Mouse (Mus musculus) heart, embryonic 11.5 days (tissue): Measurements from ENCODE around the gene Ube2s. TPM values are rescaled to one million over a fixed set of nuclear protein-coding genes. Genes with fewer than 3 reads are reported as not detected.
A peak's percentile ranks its signal among the peaks of the same experiment; 100 is the strongest.

Experiments
- ATAC-seq: fragments of 200-750 bp; cut with Nextera tagmentation; replicated peaks from 2 replicates; pipeline ENCODE4 v1.8.0; 2017; ENCODE audit warnings: moderate library complexity; ENCODE audit not compliant: insufficient number of reproducible peaks, low FRiP score, low TSS enrichment
- H3K27ac ChIP-seq: fragments of 300-500 bp; sonication (generic); 2 replicates; pipeline ENCODE4 v1.5.1; 2014; ENCODE audit warnings: mild to moderate bottlenecking, low read depth, low read length
- H3K27me3 ChIP-seq: fragments of 300-500 bp; sonication (generic); 2 replicates; pipeline ENCODE4 v1.6.1; 2014; ENCODE audit warnings: mild to moderate bottlenecking, low read length, mixed read lengths; ENCODE audit not compliant: control insufficient read depth, insufficient read depth
- H3K36me3 ChIP-seq: fragments of 300-500 bp; sonication (generic); 2 replicates; pipeline ENCODE4 v1.6.1; 2014; ENCODE audit warnings: mild to moderate bottlenecking, low read length, moderate library complexity, mixed read lengths; ENCODE audit not compliant: control insufficient read depth, insufficient read depth
- H3K4me1 ChIP-seq: fragments of 300-500 bp; sonication (generic); 2 replicates; pipeline ENCODE4 v1.6.1; 2014; ENCODE audit warnings: low read length; ENCODE audit not compliant: control insufficient read depth, insufficient read depth
- H3K4me2 ChIP-seq: fragments of 300-500 bp; sonication (generic); 2 replicates; pipeline ENCODE4 v1.6.1; 2014; ENCODE audit warnings: mild to moderate bottlenecking, moderate library complexity
- H3K4me3 ChIP-seq: fragments of 300-500 bp; sonication (generic); 2 replicates; pipeline ENCODE4 v1.5.1; 2014; ENCODE audit warnings: low read depth, low read length
- H3K9ac ChIP-seq: fragments of 300-500 bp; sonication (generic); 2 replicates; pipeline ENCODE4 v1.6.1; 2014; ENCODE audit warnings: mild to moderate bottlenecking, low read depth, low read length, moderate library complexity
- H3K9me3 ChIP-seq: fragments of 300-500 bp; sonication (generic); replicated peaks from 2 replicates; pipeline ENCODE4 v1.6.1; 2016; ENCODE audit warnings: low read length; ENCODE audit not compliant: control insufficient read depth
- WGBS: fragments of 180-500 bp; shearing (Covaris S2); extraction: QIAGEN DNeasy Blood & Tissue Kit; methylation state at CpG from one replicate; pipeline ENCODE4 v1.1.7; 2014; ENCODE audit not compliant: insufficient replicate concordance; 5-methylcytosine and 5-hydroxymethylcytosine counted together
- polyA plus RNA-seq: library from polyadenylated mRNA; unstranded; fragments of >200 nt; fragmentation: Nextera tagmentation; extraction: Ambion mirVana; gene quantifications from 2 replicates; pipeline ENCODE4 v1.2.1, GENCODE M21; 2014

Ube2s gene
- polyA plus RNA-seq, 1 experiment from 2014 or later: 378 TPM

DNA sequence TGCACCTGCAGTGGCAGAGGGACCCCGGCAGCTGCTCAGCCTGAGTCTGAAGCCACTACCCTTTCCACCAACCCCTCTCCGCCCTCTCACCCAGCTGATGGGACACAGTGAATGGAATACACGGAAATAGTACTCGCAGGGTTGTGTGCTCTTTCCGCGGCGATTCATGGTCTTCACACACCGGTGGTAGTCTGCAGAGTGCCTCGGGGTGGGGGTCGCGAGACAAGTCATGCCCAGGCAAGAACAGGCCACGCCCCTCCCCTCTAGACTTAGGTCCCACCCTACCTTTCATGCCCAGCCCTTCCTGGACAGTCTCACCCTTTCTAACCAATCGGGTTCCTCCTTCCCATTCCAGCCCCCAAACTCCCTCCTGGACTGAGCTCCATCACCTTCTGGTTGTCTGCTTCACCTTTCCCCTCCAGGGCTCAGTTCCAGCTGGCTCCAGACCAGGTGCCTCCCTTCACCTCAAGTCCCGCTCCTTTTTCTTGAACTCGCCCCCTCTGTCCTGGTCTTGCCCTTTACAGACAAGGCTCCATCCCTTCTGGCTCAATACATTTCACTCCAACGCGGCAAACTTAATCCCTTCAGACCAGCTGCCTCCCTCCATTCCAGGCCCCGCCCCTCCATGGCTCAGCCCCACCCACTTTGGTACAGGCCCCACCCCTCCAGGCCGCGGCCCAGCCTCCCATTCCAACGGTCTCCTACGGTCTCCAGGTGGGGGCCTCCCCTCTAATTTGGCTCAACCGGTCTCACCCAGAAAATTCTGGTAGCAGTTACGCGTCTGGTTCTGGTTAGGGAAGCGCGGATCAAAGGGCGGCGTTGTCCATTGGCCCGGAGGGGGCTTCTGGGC lies 60.2 kb downstream of the Ube2s start:
- ATAC-seq: peak; percentile 83
- WGBS: 2% methylated on average over 30 of the region's 30 CpGs
- Histone ChIP-seq H3K9me3 (no peaks in the 10 kb centered on the region), H3K27me3 (no peaks in the 10 kb centered on the region), H3K9ac (peak overlapping the region; percentile 60), H3K36me3 (no peaks in the 10 kb centered on the region), H3K4me2 (peak overlapping the region; percentile 68), H3K27ac (no peak overlapping the region), H3K4me3 (peak overlapping the region; percentile 43), H3K4me1 (peaks cover 12% of the 10 kb centered on the region)

DNA sequence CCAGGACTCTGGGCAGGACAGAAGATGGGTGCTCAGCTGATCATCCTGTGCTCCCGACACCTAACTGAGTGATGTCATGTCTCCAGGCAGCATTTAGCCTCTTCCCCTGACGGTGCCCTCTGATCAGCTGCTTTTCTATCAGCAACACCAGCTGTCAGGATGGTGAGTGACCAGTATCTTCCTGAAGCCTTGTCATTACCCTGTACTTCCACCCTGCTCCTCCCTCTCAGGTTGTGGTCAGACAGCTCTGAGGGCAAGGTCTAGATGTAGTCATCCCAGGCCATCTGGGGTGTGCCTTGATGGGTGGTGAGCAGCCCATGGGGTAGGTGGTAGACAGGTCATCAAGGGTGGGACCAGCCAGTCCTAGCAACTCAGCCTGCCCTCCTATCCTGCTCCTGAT lies 63.2 kb downstream of the Ube2s start:
- Histone ChIP-seq H3K4me3 (no peak overlapping the region), H3K36me3 (peaks cover 9% of the 10 kb centered on the region), H3K9ac (no peak overlapping the region), H3K4me1 (peaks cover 12% of the 10 kb centered on the region), H3K9me3 (no peaks in the 10 kb centered on the region), H3K27me3 (no peaks in the 10 kb centered on the region), H3K4me2 (no peak overlapping the region), H3K27ac (peak overlapping the region; percentile 57)
- peak; percentile 55 for ATAC-seq
- WGBS: 51% methylated on average over 2 of the region's 2 CpGs

DNA sequence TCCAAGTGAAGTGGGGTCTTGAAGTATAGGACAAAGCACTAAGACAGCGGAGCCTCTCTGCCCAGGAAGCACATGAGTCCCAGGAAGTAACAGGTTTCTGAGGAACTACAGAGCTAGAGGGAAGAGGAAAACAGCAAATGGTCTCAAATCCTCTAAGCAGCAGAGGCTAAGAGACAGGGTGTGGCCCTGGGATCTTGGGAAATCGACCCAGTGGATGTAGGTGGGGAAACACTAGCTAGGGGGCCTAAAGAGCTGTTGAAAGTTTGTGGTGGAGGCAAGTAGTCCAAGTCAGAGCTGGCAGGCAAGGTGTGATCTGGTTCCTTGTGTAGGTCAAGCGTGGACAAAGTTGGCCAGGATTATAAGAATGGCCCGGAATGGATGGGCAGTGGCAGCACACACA lies 64.1 kb downstream of the Ube2s start:
- no peaks in the 10 kb centered on the region for H3K27me3 ChIP-seq
- no peak overlapping the region for H3K9ac ChIP-seq
- peak overlapping the region; percentile 80 for H3K27ac ChIP-seq
- peaks cover 13% of the 10 kb centered on the region for H3K4me1 ChIP-seq
- H3K4me2 ChIP-seq: no peak overlapping the region
- ATAC-seq: no peak
- 70% methylated on average over 4 of the region's 4 CpGs for WGBS
- H3K36me3 ChIP-seq: peaks cover 9% of the 10 kb centered on the region
- H3K9me3 ChIP-seq: no peaks in the 10 kb centered on the region
- H3K4me3 ChIP-seq: no peak overlapping the region

DNA sequence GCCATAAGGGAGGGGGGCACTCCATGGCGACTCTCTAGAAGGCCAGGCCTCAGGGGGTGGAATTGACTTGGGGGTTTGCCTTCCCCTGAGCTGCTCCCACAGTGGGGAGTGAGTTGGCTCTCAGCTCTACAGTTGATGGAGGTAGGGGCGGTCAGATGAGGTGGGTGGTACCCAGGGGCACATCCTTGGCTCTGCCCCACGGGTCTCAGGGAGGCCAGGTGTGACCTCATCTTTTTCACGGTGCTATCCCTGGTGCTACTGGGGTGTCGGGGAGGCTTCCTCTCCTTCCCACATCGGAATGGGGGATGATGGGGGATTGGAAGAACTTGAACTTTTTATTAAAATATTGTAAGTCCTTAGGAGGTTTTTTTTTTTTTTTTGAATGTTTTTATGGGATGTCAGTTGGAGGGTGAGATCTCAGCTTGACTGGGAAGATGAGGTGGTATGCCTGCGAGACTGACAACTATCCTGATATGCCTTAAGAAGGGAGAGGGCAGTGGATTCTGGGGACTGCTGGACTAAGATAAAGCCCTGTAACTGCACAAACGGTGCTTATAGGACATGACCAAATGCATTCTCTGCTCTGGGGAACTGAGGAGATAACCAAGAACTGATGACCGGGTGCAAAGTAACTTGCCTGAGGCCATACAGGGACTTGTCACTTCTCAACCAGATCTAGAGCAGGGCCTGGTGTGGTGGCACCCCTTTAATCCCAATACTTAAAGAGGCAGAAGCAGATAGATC lies 65.1 kb downstream of the Ube2s start:
- 49% methylated on average over 9 of the region's 9 CpGs for WGBS
- Histone ChIP-seq H3K9ac (no peak overlapping the region), H3K27ac (peak overlapping the region; percentile 80), H3K4me3 (no peak overlapping the region), H3K9me3 (no peaks in the 10 kb centered on the region), H3K27me3 (no peaks in the 10 kb centered on the region), H3K4me1 (peaks cover 18% of the 10 kb centered on the region), H3K36me3 (peaks cover 13% of the 10 kb centered on the region), H3K4me2 (0 out of 2 replicates have a peak overlapping the region, but pooled peaks have one; percentile 20)
- ATAC-seq: 0 out of 2 replicates have a peak, but pooled peaks have one; percentile 13

DNA sequence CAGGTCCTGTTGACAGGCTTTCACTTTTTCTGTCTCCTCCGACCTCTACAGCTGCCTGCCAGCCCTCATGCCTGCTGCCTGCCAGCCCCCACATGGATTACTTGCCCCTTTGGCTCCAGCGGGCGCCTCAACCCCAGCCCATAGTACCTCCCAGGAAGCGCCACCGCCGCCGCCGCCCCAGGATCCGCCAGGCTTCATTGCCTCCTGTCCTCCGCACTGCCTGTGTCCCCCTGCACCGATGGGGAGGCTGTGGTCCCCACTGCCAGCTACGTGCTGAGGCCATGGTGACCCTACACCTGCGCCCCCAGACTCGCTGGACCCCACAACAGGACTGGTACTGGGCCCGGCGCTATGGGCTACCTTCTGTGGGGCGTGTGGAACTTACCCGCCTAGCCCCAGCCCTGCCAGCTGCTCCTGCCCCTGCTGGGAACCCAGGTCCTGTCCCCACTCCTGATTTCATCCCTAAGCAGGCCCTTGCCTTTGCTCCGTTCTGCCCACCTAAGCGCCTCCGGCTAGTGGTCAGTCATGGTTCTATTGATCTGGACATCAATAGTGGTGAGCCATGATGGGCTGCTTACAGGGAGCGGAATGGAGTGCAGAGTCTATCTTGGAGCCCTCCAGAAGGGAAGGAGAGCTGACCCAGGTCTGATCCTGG lies 65.9 kb downstream of the Ube2s start:
- 78% methylated on average over 20 of the region's 22 CpGs for WGBS

DNA sequence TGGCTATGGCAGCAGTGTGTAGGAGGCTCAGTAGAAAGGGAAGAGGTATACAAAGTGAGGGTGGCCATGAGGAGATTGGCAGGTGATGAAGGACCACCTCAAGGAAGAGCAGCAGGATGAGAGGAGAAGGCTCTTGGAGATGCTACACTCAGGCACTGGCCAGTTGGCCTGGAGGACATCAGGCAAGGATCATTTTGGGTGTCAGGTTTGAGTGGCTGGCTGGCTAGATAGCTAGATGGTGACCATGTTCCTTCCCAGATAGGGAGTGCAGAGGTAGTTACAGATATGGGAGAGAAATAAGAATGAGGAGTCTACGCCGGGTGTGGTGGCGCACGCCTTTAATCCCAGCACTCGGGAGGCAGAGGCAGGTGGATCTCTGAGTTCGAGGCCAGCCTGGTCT lies 67.5 kb downstream of the Ube2s start:
- WGBS: 85% methylated on average over 5 of the region's 6 CpGs
- H3K36me3 ChIP-seq: peaks cover 13% of the 10 kb centered on the region
- H3K27me3 ChIP-seq: no peaks in the 10 kb centered on the region
- no peak overlapping the region for H3K4me3 ChIP-seq
- no peak overlapping the region for H3K9ac ChIP-seq
- ATAC-seq: no peak
- H3K27ac ChIP-seq: no peak overlapping the region
- no peaks in the 10 kb centered on the region for H3K9me3 ChIP-seq
- H3K4me1 ChIP-seq: peaks cover 20% of the 10 kb centered on the region
- no peak overlapping the region for H3K4me2 ChIP-seq

More for the DNA sequence above, 65.9 kb downstream of the Ube2s start:
- peaks cover 13% of the 10 kb centered on the region for H3K36me3 ChIP-seq
- H3K4me3 ChIP-seq: no peak overlapping the region
- no peaks in the 10 kb centered on the region for H3K9me3 ChIP-seq
- H3K9ac ChIP-seq: no peak overlapping the region
- 0 out of 2 replicates have a peak overlapping the region, but pooled peaks have one; percentile 20 for H3K4me2 ChIP-seq
- peaks cover 18% of the 10 kb centered on the region for H3K4me1 ChIP-seq
- 0 out of 2 replicates have a peak overlapping the region, but pooled peaks have one; percentile 71 for H3K27ac ChIP-seq
- no peak for ATAC-seq
- no peaks in the 10 kb centered on the region for H3K27me3 ChIP-seq

Other genes starting within 250 kb of the Ube2s start
- not detected in 2 replicates for gene Ptprh, start 208.5 kb downstream of the Ube2s start, polyA plus RNA-seq
- gene Tmem86b, start 181.2 kb downstream of the Ube2s start, polyA plus RNA-seq: 3.8 and 4.6 TPM in 2 replicates
- gene Ppp6r1, start 153.6 kb downstream of the Ube2s start, polyA plus RNA-seq: 3.2 and 7.0 TPM in 2 replicates
- 81.5 and 83.7 TPM in 2 replicates for gene Hspbp1, start 127.5 kb downstream of the Ube2s start, polyA plus RNA-seq
- 1.7 TPM in 2 replicates for gene Brsk1, start 122.0 kb downstream of the Ube2s start, polyA plus RNA-seq
- not detected in 2 replicates for gene Tmem150b, start 87.3 kb downstream of the Ube2s start, polyA plus RNA-seq
- gene Kmt5c, start 72.5 kb downstream of the Ube2s start, polyA plus RNA-seq: 58.6 and 63.5 TPM in 2 replicates
- gene Cox6b2, start 59.5 kb downstream of the Ube2s start, polyA plus RNA-seq: 32.9 and 42.4 TPM in 2 replicates
- not detected in 2 replicates for gene Fam71e2, start 41.3 kb downstream of the Ube2s start, polyA plus RNA-seq
- not detected in 2 replicates for gene Il11, start 29.7 kb downstream of the Ube2s start, polyA plus RNA-seq
- not detected in 2 replicates for gene Tmem190, start 29.7 kb downstream of the Ube2s start, polyA plus RNA-seq
- gene Tmem238, start 22.9 kb downstream of the Ube2s start, polyA plus RNA-seq: 2.2 and 2.4 TPM in 2 replicates
- gene Rpl28, start 19.7 kb downstream of the Ube2s start, polyA plus RNA-seq: 143 and 156 TPM in 2 replicates
- 0.09 TPM in 1 of 2 replicates, not detected in the other for gene Shisa7, start 32.1 kb upstream of the Ube2s start, polyA plus RNA-seq
- gene Isoc2b, start 57.7 kb upstream of the Ube2s start, polyA plus RNA-seq: 2.9 and 3.3 TPM in 2 replicates
- gene Isoc2a, start 64.6 kb upstream of the Ube2s start, polyA plus RNA-seq: 0.59 and 1.1 TPM in 2 replicates
- gene Gm36210, start 93.9 kb upstream of the Ube2s start, polyA plus RNA-seq: 0.17 and 0.20 TPM in 2 replicates
- gene Zfp628, start 102.6 kb upstream of the Ube2s start, polyA plus RNA-seq: 2.6 and 2.8 TPM in 2 replicates
- 4.7 and 5.0 TPM in 2 replicates for gene Nat14, start 109.4 kb upstream of the Ube2s start, polyA plus RNA-seq
- gene Ssc5d, start 113.2 kb upstream of the Ube2s start, polyA plus RNA-seq: 0.53 and 1.1 TPM in 2 replicates
- 3.3 and 5.4 TPM in 2 replicates for gene Sbk2, start 151.8 kb upstream of the Ube2s start, polyA plus RNA-seq
- gene Sbk3, start 158.6 kb upstream of the Ube2s start, polyA plus RNA-seq: 0.44 and 0.49 TPM in 2 replicates
- 32.5 and 38.8 TPM in 2 replicates for gene Zfp579, start 183.6 kb upstream of the Ube2s start, polyA plus RNA-seq
- gene Zfp524, start 201.8 kb upstream of the Ube2s start, polyA plus RNA-seq: 10.2 and 11.0 TPM in 2 replicates
- gene Fiz1, start 202.1 kb upstream of the Ube2s start, polyA plus RNA-seq: 25.5 and 25.9 TPM in 2 replicates
- 0.89 TPM in 1 of 2 replicates, not detected in the other for gene Gm44973, start 202.9 kb upstream of the Ube2s start, polyA plus RNA-seq
- gene Zfp865, start 207.8 kb upstream of the Ube2s start, polyA plus RNA-seq: 3.4 and 5.5 TPM in 2 replicates
- 1.5 and 2.9 TPM in 2 replicates for gene Ccdc106, start 208.0 kb upstream of the Ube2s start, polyA plus RNA-seq
- not detected in 2 replicates for gene 4632433K11Rik, start 221.5 kb upstream of the Ube2s start, polyA plus RNA-seq
- gene Zfp784, start 225.9 kb upstream of the Ube2s start, polyA plus RNA-seq: 3.4 and 4.2 TPM in 2 replicates
- gene Zfp580, start 238.9 kb upstream of the Ube2s start, polyA plus RNA-seq: 14.7 and 17.8 TPM in 2 replicates
- 84.0 and 85.5 TPM in 2 replicates for gene U2af2, start 249.6 kb upstream of the Ube2s start, polyA plus RNA-seq